Mouse (Mus musculus) hindbrain, embryonic 10.5 days (tissue): ENCODE measurements around the gene Krtap13. TPM values are rescaled to one million over a fixed set of nuclear protein-coding genes. Genes with fewer than 3 reads are reported as not detected.

Experiments used
- DNase-seq: peaks from one replicate; pipeline ENCODE4 v3.0.0-alpha.2; 2017; ENCODE audit warnings: low spot score
- H3K27ac ChIP-seq: fragments of 300-500 bp; sonication (generic); 2 replicates; pipeline ENCODE4 v1.5.1; 2016; ENCODE audit warnings: mild to moderate bottlenecking, moderate library complexity
- H3K27me3 ChIP-seq: fragments of 300-500 bp; sonication (generic); 2 replicates; pipeline ENCODE4 v1.6.1; 2016; ENCODE audit warnings: mild to moderate bottlenecking; ENCODE audit not compliant: poor library complexity, insufficient read depth, severe bottlenecking
- H3K36me3 ChIP-seq: fragments of 300-500 bp; sonication (generic); 2 replicates; pipeline ENCODE4 v1.6.1; 2016; ENCODE audit warnings: mild to moderate bottlenecking, moderate library complexity
- H3K4me1 ChIP-seq: fragments of 300-500 bp; sonication (generic); replicated peaks from 2 replicates; pipeline ENCODE4 v1.6.1; 2016; ENCODE audit warnings: mild to moderate bottlenecking
- H3K4me3 ChIP-seq: fragments of 300-500 bp; sonication (generic); 2 replicates; pipeline ENCODE4 v1.5.1; 2016; ENCODE audit warnings: mild to moderate bottlenecking, moderate library complexity
- H3K9me3 ChIP-seq: fragments of 300-500 bp; sonication (generic); 2 replicates; pipeline ENCODE4 v1.6.1; 2016; ENCODE audit warnings: mild to moderate bottlenecking, moderate library complexity
- WGBS: fragments of 180-500 bp; shearing (Covaris S2); methylation state at CpG from one replicate; pipeline ENCODE4 v1.1.7; 2016; 5-methylcytosine and 5-hydroxymethylcytosine counted together
- polyA plus RNA-seq: library from polyadenylated mRNA; unstranded; fragments of >200 nt; fragmentation: Nextera tagmentation; extraction: Ambion mirVana; gene quantifications from 2 replicates; pipeline ENCODE4 v1.2.1, GENCODE M21; 2016

The Krtap13 gene
- polyA plus RNA-seq, 1 experiment from 2014 or later = not detected

- Histone ChIP-seq H3K36me3 (no peaks in the 10 kb centered on the region), H3K27ac (no peak within 1 kb of the TSS), H3K4me3 (no peak within 1 kb of the TSS), H3K27me3 (no peaks in the 10 kb centered on the region), H3K9me3 (no peaks in the 10 kb centered on the region), H3K4me1 (no peaks in the 10 kb centered on the region)
- 91% methylated on average over 10 of the region's 10 CpGs for WGBS
- DNase-seq = no peak
Observed at GRCm38 (mm10) chr16:88707496-88708012, 43.9 kb downstream of the Krtap13 start, which contains the start of gene 2310061N02Rik. Gene 2310061N02Rik (minus strand): TSS chr16:88707962.

GRCm38 (mm10) chr16:88701072-88701864 lies 50.2 kb downstream of the Krtap13 start:
- Histone ChIP-seq H3K4me1 (0 out of 2 replicates have a peak, but pooled peaks cover 2% of the 10 kb centered on the region), H3K27me3 (no peaks in the 10 kb centered on the region), H3K36me3 (no peaks in the 10 kb centered on the region), H3K4me3 (no peak overlapping the region), H3K27ac (no peak overlapping the region), H3K9me3 (no peaks in the 10 kb centered on the region)
- DNase-seq = no peak
- 60% methylated on average over 4 of the region's 4 CpGs for WGBS

Other genes starting within 250 kb of the Krtap13 start
- not detected in 2 replicates for gene Cldn17, start 244.7 kb downstream of the Krtap13 start, polyA plus RNA-seq
- 1.3 and 2.3 TPM in 2 replicates for gene Cldn8, start 188.5 kb downstream of the Krtap13 start, polyA plus RNA-seq
- not detected in 2 replicates for gene Krtap24-1, start 139.4 kb downstream of the Krtap13 start, polyA plus RNA-seq
- gene 2310079G19Rik, start 124.0 kb downstream of the Krtap13 start, polyA plus RNA-seq = not detected in 2 replicates
- gene Krtap26-1, start 103.8 kb downstream of the Krtap13 start, polyA plus RNA-seq = not detected in 2 replicates
- gene Krtap27-1, start 80.0 kb downstream of the Krtap13 start, polyA plus RNA-seq = not detected in 2 replicates
- not detected in 2 replicates for gene 2310061N02Rik, start 43.7 kb downstream of the Krtap13 start, polyA plus RNA-seq
- not detected in 2 replicates for gene Krtap13-1, start 22.8 kb downstream of the Krtap13 start, polyA plus RNA-seq
- not detected in 2 replicates for gene 2310034C09Rik, start 7.2 kb upstream of the Krtap13 start, polyA plus RNA-seq
- gene 2310057N15Rik, start 22.6 kb upstream of the Krtap13 start, polyA plus RNA-seq = not detected in 2 replicates
- gene Gm5965, start 26.3 kb upstream of the Krtap13 start, polyA plus RNA-seq = not detected in 2 replicates
- gene Gm20741, start 60.6 kb upstream of the Krtap13 start, polyA plus RNA-seq = not detected in 2 replicates
- not detected in 2 replicates for gene Krtap15, start 68.6 kb upstream of the Krtap13 start, polyA plus RNA-seq
- gene Krtap14, start 74.5 kb upstream of the Krtap13 start, polyA plus RNA-seq = not detected in 2 replicates
- not detected in 2 replicates for gene Krtap19-1, start 117.8 kb upstream of the Krtap13 start, polyA plus RNA-seq
- gene Krtap19-2, start 122.6 kb upstream of the Krtap13 start, polyA plus RNA-seq = not detected in 2 replicates
- gene Krtap19-3, start 126.4 kb upstream of the Krtap13 start, polyA plus RNA-seq = not detected in 2 replicates
- not detected in 2 replicates for gene Krtap19-4, start 133.5 kb upstream of the Krtap13 start, polyA plus RNA-seq
- gene Krtap19-5, start 144.8 kb upstream of the Krtap13 start, polyA plus RNA-seq = not detected in 2 replicates
- not detected in 2 replicates for gene Krtap19-9b, start 180.6 kb upstream of the Krtap13 start, polyA plus RNA-seq
- gene Krtap16-3, start 211.2 kb upstream of the Krtap13 start, polyA plus RNA-seq = not detected in 2 replicates